Mouse (Mus musculus) C2C12 (cell line): ENCODE results near the gene Mybl2. TPM values are rescaled to one million over a fixed set of nuclear protein-coding genes. Genes with fewer than 3 reads are reported as not detected.

ENCODE experiments used
- H3K27me3 ChIP-seq: one replicate; pipeline ENCODE4 v1.6.1; 2011; ENCODE audit not compliant: control insufficient read depth, insufficient read depth, insufficient read length
- H3K36me3 ChIP-seq: one replicate; pipeline ENCODE4 v1.6.1; 2011; ENCODE audit not compliant: control insufficient read depth, insufficient read depth
- H3K4me3 ChIP-seq: one replicate; pipeline ENCODE4 v1.5.1; 2011; ENCODE audit warnings: mild to moderate bottlenecking, control low read depth; ENCODE audit not compliant: poor library complexity, insufficient read depth, severe bottlenecking
- H3K79me2 ChIP-seq: one replicate; pipeline ENCODE4 v1.6.1; 2011; ENCODE audit not compliant: control insufficient read depth, insufficient read depth
- H3K79me3 ChIP-seq: one replicate; pipeline ENCODE4 v1.6.1; 2011; ENCODE audit warnings: low read depth, control low read depth
- H3ac ChIP-seq: one replicate; pipeline ENCODE3; 2011; ENCODE audit warnings: low read depth; ENCODE audit not compliant: control insufficient read depth, insufficient read length
- CEBPB ChIP-seq: IDR thresholded peaks from one replicate; pipeline ENCODE4 v1.6.1; 2011; ENCODE audit warnings: low read depth, mild to moderate bottlenecking, control low read depth, moderate library complexity
- CTCF ChIP-seq: IDR thresholded peaks from one replicate; pipeline ENCODE4 v1.5.1; 2011; ENCODE audit not compliant: control insufficient read depth, insufficient read depth, insufficient read length
- FOSL1 ChIP-seq: IDR thresholded peaks from one replicate; pipeline ENCODE4 v1.8.0; 2011; ENCODE audit warnings: mild to moderate bottlenecking, low read length; ENCODE audit not compliant: poor library complexity, insufficient read depth, severe bottlenecking
- MAX ChIP-seq: IDR thresholded peaks from one replicate; pipeline ENCODE4 v1.6.1; 2011; ENCODE audit warnings: mild to moderate bottlenecking, control low read depth
- MYOD1 ChIP-seq: IDR thresholded peaks from one replicate; pipeline ENCODE4 v1.6.1; 2011; ENCODE audit warnings: low read depth; ENCODE audit not compliant: control insufficient read depth, insufficient read length
- MYOG ChIP-seq: IDR thresholded peaks from one replicate; pipeline ENCODE4 v1.6.1; 2011; ENCODE audit not compliant: control insufficient read depth, insufficient read length; ENCODE audit errors: extremely low read depth
- USF1 ChIP-seq: IDR thresholded peaks from one replicate; pipeline ENCODE4 v1.6.1; 2011; ENCODE audit warnings: low read depth, mild to moderate bottlenecking, control low read depth, moderate library complexity
- polyA plus RNA-seq: library from polyadenylated mRNA; unstranded; fragments of >200 nt; fragmentation: generic; extraction: Trizol; gene quantifications from one replicate; pipeline ENCODE4 v1.2.1, GENCODE M21; 2012; ENCODE audit warnings: missing spikeins

Mybl2 gene
- polyA plus RNA-seq, 1 experiment = 37.8 TPM

- peaks cover 59% of the 10 kb centered on the region for H3K36me3 ChIP-seq
- no peaks in the 10 kb centered on the region for H3K27me3 ChIP-seq
- TF ChIP-seq MAX (no peak), FOSL1 (no peak), CEBPB (no peak), CTCF (no peak), USF1 (no peak), MYOD1 (no peak), MYOG (no peak)
- peaks cover 48% of the 10 kb centered on the region for H3K79me2 ChIP-seq
- H3K79me3 ChIP-seq = peaks cover 31% of the 10 kb centered on the region
- no peak overlapping the region for H3K4me3 ChIP-seq
- no peak overlapping the region for H3ac ChIP-seq
These were observed 7.0 kb downstream of the Mybl2 start for GRCm38 (mm10) chr2:163061203-163062118.

- Histone ChIP-seq H3K79me2 (peaks cover 42% of the 10 kb centered on the region), H3K4me3 (no peak overlapping the region), H3K27me3 (no peaks in the 10 kb centered on the region), H3K79me3 (peaks cover 25% of the 10 kb centered on the region), H3ac (no peak overlapping the region), H3K36me3 (peaks cover 64% of the 10 kb centered on the region)
- TF ChIP-seq MYOD1 (no peak), CEBPB (no peak), MAX (no peak)
These were observed 7.6 kb downstream of the Mybl2 start for GRCm38 (mm10) chr2:163062119-163062508.

GRCm38 (mm10) chr2:163066326-163066725 is 11.8 kb downstream of the Mybl2 start:
- TF ChIP-seq USF1 (no peak), MYOD1 (no peak), MAX (no peak), FOSL1 (no peak), CEBPB (no peak), CTCF (no peak), MYOG (no peak)
- H3K27me3 ChIP-seq = no peaks in the 10 kb centered on the region
- peaks cover 2% of the 10 kb centered on the region for H3K79me2 ChIP-seq
- no peak overlapping the region for H3K4me3 ChIP-seq
- no peaks in the 10 kb centered on the region for H3K79me3 ChIP-seq
- no peak overlapping the region for H3ac ChIP-seq
- peaks cover 82% of the 10 kb centered on the region for H3K36me3 ChIP-seq

GRCm38 (mm10) chr2:163067233-163067632 is 12.7 kb downstream of the Mybl2 start:
- Histone ChIP-seq H3K79me3 (no peaks in the 10 kb centered on the region), H3K36me3 (peaks cover 85% of the 10 kb centered on the region), H3K27me3 (no peaks in the 10 kb centered on the region), H3K79me2 (no peaks in the 10 kb centered on the region), H3K4me3 (no peak overlapping the region), H3ac (no peak overlapping the region)
- TF ChIP-seq MYOG (no peak), MAX (no peak), FOSL1 (no peak), MYOD1 (no peak), CTCF (no peak), CEBPB (no peak), USF1 (no peak)

- H3K4me3 ChIP-seq = no peak overlapping the region
- no peaks in the 10 kb centered on the region for H3K79me3 ChIP-seq
- H3K36me3 ChIP-seq = peaks cover 87% of the 10 kb centered on the region
- no peak for TF ChIP-seq MAX
- no peak for TF ChIP-seq USF1
- TF ChIP-seq FOSL1 = no peak
- no peak for TF ChIP-seq CEBPB
- no peak for TF ChIP-seq CTCF
- no peaks in the 10 kb centered on the region for H3K79me2 ChIP-seq
- H3K27me3 ChIP-seq = no peaks in the 10 kb centered on the region
- H3ac ChIP-seq = no peak overlapping the region
These were observed 15.7 kb downstream of the Mybl2 start for GRCm38 (mm10) chr2:163070213-163070612.

- Histone ChIP-seq H3K79me3 (no peaks in the 10 kb centered on the region), H3ac (no peak overlapping the region), H3K79me2 (no peaks in the 10 kb centered on the region), H3K36me3 (peaks cover 83% of the 10 kb centered on the region), H3K4me3 (no peak overlapping the region), H3K27me3 (no peaks in the 10 kb centered on the region)
- no peak for TF ChIP-seq CTCF
- TF ChIP-seq MYOD1 = no peak
- TF ChIP-seq MAX = no peak
- no peak for TF ChIP-seq USF1
- TF ChIP-seq MYOG = no peak
- TF ChIP-seq FOSL1 = no peak
- no peak for TF ChIP-seq CEBPB
These were observed 17.1 kb downstream of the Mybl2 start for GRCm38 (mm10) chr2:163071590-163071989.
